Mouse (Mus musculus) liver, embryonic 12.5 days (tissue): Measurements from ENCODE around the gene U2af2. TPM values are rescaled to one million over a fixed set of nuclear protein-coding genes. Genes with fewer than 3 reads are reported as not detected.

ENCODE experiments used
- ATAC-seq: fragments of 200-750 bp; cut with Nextera tagmentation; 2 replicates; pipeline ENCODE4 v1.8.0; 2017; ENCODE audit warnings: moderate number of reproducible peaks, mild to moderate bottlenecking, moderate library complexity
- H3K27ac ChIP-seq: fragments of 300-500 bp; sonication (generic); 2 replicates; pipeline ENCODE4 v1.5.1; 2016; ENCODE audit warnings: mild to moderate bottlenecking
- H3K27me3 ChIP-seq: fragments of 300-500 bp; sonication (generic); replicated peaks from 2 replicates; pipeline ENCODE4 v1.6.1; 2016; ENCODE audit warnings: mild to moderate bottlenecking, moderate library complexity
- H3K36me3 ChIP-seq: fragments of 300-500 bp; sonication (generic); 2 replicates; pipeline ENCODE4 v1.6.1; 2016; ENCODE audit warnings: mild to moderate bottlenecking, moderate library complexity
- H3K4me1 ChIP-seq: fragments of 300-500 bp; sonication (generic); 2 replicates; pipeline ENCODE4 v1.6.1; 2016
- H3K4me2 ChIP-seq: fragments of 300-500 bp; sonication (generic); 2 replicates; pipeline ENCODE4 v1.6.1; 2016; ENCODE audit warnings: mild to moderate bottlenecking, moderate library complexity
- H3K4me3 ChIP-seq: fragments of 300-500 bp; sonication (generic); 2 replicates; pipeline ENCODE4 v1.5.1; 2016; ENCODE audit warnings: mild to moderate bottlenecking, moderate library complexity
- H3K9ac ChIP-seq: fragments of 300-500 bp; sonication (generic); 2 replicates; pipeline ENCODE4 v1.6.1; 2016; ENCODE audit warnings: mild to moderate bottlenecking, moderate library complexity
- H3K9me3 ChIP-seq: fragments of 300-500 bp; sonication (generic); replicated peaks from 2 replicates; pipeline ENCODE4 v1.6.1; 2016; ENCODE audit warnings: mild to moderate bottlenecking, moderate library complexity
- WGBS: fragments of 180-500 bp; shearing (Covaris S2); methylation state at CpG from one replicate; pipeline ENCODE4 v1.1.7; 2016; ENCODE audit not compliant: insufficient replicate concordance; 5-methylcytosine and 5-hydroxymethylcytosine counted together
- polyA plus RNA-seq: library from polyadenylated mRNA; unstranded; fragments of >200 nt; fragmentation: Nextera tagmentation; extraction: Ambion mirVana; gene quantifications from 2 replicates; pipeline ENCODE4 v1.2.1, GENCODE M21; 2016

U2af2 gene
- polyA plus RNA-seq, 1 experiment from 2014 or later: 97.6 TPM

- Histone ChIP-seq H3K4me1 (peaks cover 28% of the 10 kb centered on the region), H3K4me2 (peak overlapping the region; percentile 72), H3K9me3 (no peaks in the 10 kb centered on the region), H3K4me3 (peak overlapping the region; percentile 76), H3K27me3 (no peaks in the 10 kb centered on the region), H3K27ac (peak overlapping the region; percentile 88), H3K36me3 (peaks cover 24% of the 10 kb centered on the region), H3K9ac (peak overlapping the region; percentile 77)
- 30% methylated on average over 5 of the region's 5 CpGs for WGBS
- ATAC-seq: no peak
Observed at GRCm38 (mm10) chr7:5038940-5039339, 23.0 kb upstream of the U2af2 start.

GRCm38 (mm10) chr7:5044981-5045380, 17.0 kb upstream of the U2af2 start:
- Histone ChIP-seq H3K36me3 (peaks cover 3% of the 10 kb centered on the region; the same call in 1 of the 2 replicates), H3K9ac (no peak overlapping the region), H3K9me3 (no peaks in the 10 kb centered on the region), H3K4me1 (peaks cover 1% of the 10 kb centered on the region), H3K4me2 (no peak overlapping the region), H3K27ac (no peak overlapping the region), H3K4me3 (no peak overlapping the region), H3K27me3 (peaks cover 21% of the 10 kb centered on the region)
- ATAC-seq: no peak
- WGBS: 18% methylated on average over 2 of the region's 2 CpGs

- Histone ChIP-seq H3K27me3 (peaks cover 32% of the 10 kb centered on the region), H3K4me1 (peaks cover 7% of the 10 kb centered on the region; the same call in 1 of the 2 replicates), H3K36me3 (no peaks in the 10 kb centered on the region), H3K27ac (no peak overlapping the region), H3K9ac (no peak overlapping the region), H3K9me3 (no peaks in the 10 kb centered on the region), H3K4me3 (no peak overlapping the region), H3K4me2 (no peak overlapping the region)
- WGBS: 69% methylated on average over 2 of the region's 2 CpGs
- ATAC-seq: no peak
Observed at GRCm38 (mm10) chr7:5046112-5046511, 15.8 kb upstream of the U2af2 start.

GRCm38 (mm10) chr7:5047313-5047712, 14.6 kb upstream of the U2af2 start:
- no peaks in the 10 kb centered on the region for H3K36me3 ChIP-seq
- H3K4me2 ChIP-seq: no peak overlapping the region
- H3K9me3 ChIP-seq: no peaks in the 10 kb centered on the region
- no peak overlapping the region for H3K9ac ChIP-seq
- WGBS: 9% methylated on average over 2 of the region's 2 CpGs
- peaks cover 16% of the 10 kb centered on the region; the same call in 1 of the 2 replicates for H3K4me1 ChIP-seq
- ATAC-seq: no peak
- H3K27ac ChIP-seq: no peak overlapping the region
- no peak overlapping the region for H3K4me3 ChIP-seq
- peaks cover 44% of the 10 kb centered on the region for H3K27me3 ChIP-seq

- H3K4me3 ChIP-seq: peak within 1 kb of the TSS; percentile 66
- H3K4me1 ChIP-seq: peaks cover 24% of the 10 kb centered on the region
- peak within 1 kb of the TSS; percentile 81 for H3K4me2 ChIP-seq
- no peaks in the 10 kb centered on the region for H3K36me3 ChIP-seq
- H3K27ac ChIP-seq: no peak within 1 kb of the TSS
- ATAC-seq: peak; percentile 66
- H3K9ac ChIP-seq: peak within 1 kb of the TSS; percentile 71
- WGBS: 1% methylated on average over 65 of the region's 65 CpGs
- H3K9me3 ChIP-seq: no peaks in the 10 kb centered on the region
- peaks cover 81% of the 10 kb centered on the region for H3K27me3 ChIP-seq
Observed at GRCm38 (mm10) chr7:5051193-5052192, 10.4 kb upstream of the U2af2 start, which contains the start of gene Zfp580. TSS of gene Zfp580 (plus strand) at chr7:5051538.

- Histone ChIP-seq H3K36me3 (no peaks in the 10 kb centered on the region), H3K4me1 (peaks cover 24% of the 10 kb centered on the region), H3K27ac (no peak overlapping the region), H3K9ac (no peak overlapping the region), H3K4me2 (peak overlapping the region; percentile 81), H3K9me3 (no peaks in the 10 kb centered on the region), H3K4me3 (peak overlapping the region; percentile 66), H3K27me3 (peaks cover 91% of the 10 kb centered on the region)
- 9% methylated on average over 12 of the region's 12 CpGs for WGBS
- ATAC-seq: no peak
Observed at GRCm38 (mm10) chr7:5052438-5052837, 9.5 kb upstream of the U2af2 start.

GRCm38 (mm10) chr7:5052931-5053343, 9.0 kb upstream of the U2af2 start:
- H3K4me3 ChIP-seq: peak overlapping the region; percentile 66
- no peak overlapping the region for H3K27ac ChIP-seq
- H3K36me3 ChIP-seq: no peaks in the 10 kb centered on the region
- H3K4me2 ChIP-seq: peak overlapping the region; percentile 81
- H3K9me3 ChIP-seq: no peaks in the 10 kb centered on the region
- peaks cover 96% of the 10 kb centered on the region for H3K27me3 ChIP-seq
- ATAC-seq: no peak
- peaks cover 24% of the 10 kb centered on the region for H3K4me1 ChIP-seq
- WGBS: 3% methylated on average over 45 of the region's 45 CpGs
- peak overlapping the region; percentile 39; the same call in 1 of the 2 replicates for H3K9ac ChIP-seq

GRCm38 (mm10) chr7:5053456-5054179, 8.3 kb upstream of the U2af2 start:
- H3K4me2 ChIP-seq: peak overlapping the region; percentile 81
- H3K27me3 ChIP-seq: peaks cover 100% of the 10 kb centered on the region
- WGBS: 8% methylated on average over 32 of the region's 32 CpGs
- H3K4me3 ChIP-seq: peak overlapping the region; percentile 66
- H3K9ac ChIP-seq: no peak overlapping the region
- no peaks in the 10 kb centered on the region for H3K36me3 ChIP-seq
- H3K4me1 ChIP-seq: peaks cover 24% of the 10 kb centered on the region
- no peak for ATAC-seq
- H3K9me3 ChIP-seq: no peaks in the 10 kb centered on the region
- no peak overlapping the region for H3K27ac ChIP-seq

GRCm38 (mm10) chr7:5056651-5057263, 5.2 kb upstream of the U2af2 start:
- peaks cover 78% of the 10 kb centered on the region for H3K27me3 ChIP-seq
- H3K36me3 ChIP-seq: no peaks in the 10 kb centered on the region
- peaks cover 29% of the 10 kb centered on the region for H3K4me1 ChIP-seq
- H3K27ac ChIP-seq: no peak overlapping the region
- H3K4me2 ChIP-seq: peak overlapping the region; percentile 57
- H3K9ac ChIP-seq: peak overlapping the region; percentile 47
- 5% methylated on average over 54 of the region's 55 CpGs for whole genome bisulfite sequencing
- no peaks in the 10 kb centered on the region for H3K9me3 ChIP-seq
- H3K4me3 ChIP-seq: peak overlapping the region; percentile 38
- ATAC-seq: no peak

- peak overlapping the region; percentile 38; the same call in 1 of the 2 replicates for H3K4me3 ChIP-seq
- no peak for ATAC-seq
Observed at GRCm38 (mm10) chr7:5057381-5057780, 4.6 kb upstream of the U2af2 start.

GRCm38 (mm10) chr7:5057804-5058203, 4.1 kb upstream of the U2af2 start:
- Histone ChIP-seq H3K4me2 (no peak overlapping the region), H3K9ac (no peak overlapping the region), H3K9me3 (no peaks in the 10 kb centered on the region), H3K4me1 (peaks cover 18% of the 10 kb centered on the region), H3K27ac (no peak overlapping the region), H3K4me3 (no peak overlapping the region), H3K36me3 (no peaks in the 10 kb centered on the region), H3K27me3 (peaks cover 68% of the 10 kb centered on the region)
- ATAC-seq: no peak
- 24% methylated on average over 11 of the region's 11 CpGs for WGBS

More at GRCm38 (mm10) chr7:5057381-5057780, 4.6 kb upstream of the U2af2 start:
- H3K9ac ChIP-seq: no peak overlapping the region; the same call in 1 of the 2 replicates
- H3K4me2 ChIP-seq: peak overlapping the region; percentile 57; the same call in 1 of the 2 replicates
- 27% methylated on average over 8 of the region's 8 CpGs for WGBS
- H3K4me1 ChIP-seq: peaks cover 23% of the 10 kb centered on the region
- H3K27me3 ChIP-seq: peaks cover 72% of the 10 kb centered on the region
- H3K36me3 ChIP-seq: no peaks in the 10 kb centered on the region
- H3K27ac ChIP-seq: no peak overlapping the region
- no peaks in the 10 kb centered on the region for H3K9me3 ChIP-seq
